Mouse (Mus musculus) forebrain, embryonic 13.5 days (tissue): ENCODE results near the gene 4930572O03Rik. TPM values are rescaled to one million over a fixed set of nuclear protein-coding genes. Genes with fewer than 3 reads are reported as not detected.
"Not testable (repeated sequence)": the region's sequence is repeated elsewhere in the genome, so short reads cannot be mapped to it uniquely, and the experiment has no call there.

Experiments
- ATAC-seq: fragments of 200-750 bp; cut with Nextera tagmentation; 2 replicates; pipeline ENCODE4 v1.8.0; 2017
- H3K27ac ChIP-seq: fragments of 300-500 bp; sonication (generic); 2 replicates; pipeline ENCODE4 v1.5.1; 2015; ENCODE audit warnings: inconsistent platforms, mild to moderate bottlenecking, moderate library complexity
- H3K27me3 ChIP-seq: fragments of 300-500 bp; sonication (generic); 2 replicates; pipeline ENCODE4 v1.6.1; 2015; ENCODE audit warnings: mild to moderate bottlenecking, inconsistent platforms
- H3K36me3 ChIP-seq: fragments of 300-500 bp; sonication (generic); 2 replicates; pipeline ENCODE4 v1.6.1; 2015; ENCODE audit warnings: mild to moderate bottlenecking, inconsistent platforms; ENCODE audit not compliant: poor library complexity, severe bottlenecking
- H3K4me1 ChIP-seq: fragments of 300-500 bp; sonication (generic); 2 replicates; pipeline ENCODE4 v1.6.1; 2015; ENCODE audit warnings: inconsistent platforms
- H3K4me2 ChIP-seq: fragments of 300-500 bp; sonication (generic); 2 replicates; pipeline ENCODE4 v1.6.1; 2015; ENCODE audit warnings: inconsistent platforms, mild to moderate bottlenecking, moderate library complexity
- H3K4me3 ChIP-seq: fragments of 300-500 bp; sonication (generic); 2 replicates; pipeline ENCODE4 v1.5.1; 2015; ENCODE audit warnings: mild to moderate bottlenecking, inconsistent platforms
- H3K9ac ChIP-seq: fragments of 300-500 bp; sonication (generic); 2 replicates; pipeline ENCODE4 v1.6.1; 2015; ENCODE audit warnings: mild to moderate bottlenecking, inconsistent platforms
- H3K9me3 ChIP-seq: fragments of 300-500 bp; sonication (generic); replicated peaks from 2 replicates; pipeline ENCODE4 v1.6.1; 2016; ENCODE audit warnings: inconsistent platforms
- WGBS: fragments of 180-500 bp; shearing (Covaris S2); methylation state at CpG from one replicate; pipeline ENCODE4 v1.1.7; 2015; 5-methylcytosine and 5-hydroxymethylcytosine counted together
- polyA plus RNA-seq: library from polyadenylated mRNA; unstranded; fragments of >200 nt; fragmentation: Nextera tagmentation; extraction: Ambion mirVana; gene quantifications from 2 replicates; pipeline ENCODE4 v1.2.1, GENCODE M21; 2015

Gene 4930572O03Rik
- not detected in 2 replicates for polyA plus RNA-seq

DNA sequence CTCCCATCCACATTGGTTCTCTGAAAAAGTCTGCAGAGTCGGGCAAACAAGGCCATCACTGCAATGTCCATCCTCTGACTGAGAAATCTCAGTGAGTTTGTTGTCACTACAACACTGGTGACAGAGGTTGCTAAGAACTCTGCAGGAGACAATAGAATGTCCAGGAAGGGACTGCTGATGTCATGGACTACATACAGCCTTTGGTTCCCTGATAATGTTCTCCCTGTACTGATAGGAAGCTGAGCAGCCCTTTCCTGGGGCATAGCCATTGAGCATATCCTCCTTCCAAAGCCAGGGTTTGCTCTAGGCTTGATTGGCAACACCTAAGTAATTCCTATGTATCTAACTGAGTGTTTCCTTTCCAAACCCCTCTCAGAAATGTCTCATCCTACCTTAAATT is at the start of gene 4930572O03Rik:
Gene 4930572O03Rik, minus strand, starts transcription at position 101 of the 400 bp plus-strand sequence.
- WGBS = 74% methylated on average over 1 of the region's 1 CpGs
- not testable (repeated sequence) for H3K4me3 ChIP-seq, H3K36me3 ChIP-seq, H3K4me1 ChIP-seq, ATAC-seq, H3K4me2 ChIP-seq, H3K9ac ChIP-seq, H3K27ac ChIP-seq, H3K27me3 ChIP-seq
- peaks cover 11% of the 10 kb centered on the region for H3K9me3 ChIP-seq

DNA sequence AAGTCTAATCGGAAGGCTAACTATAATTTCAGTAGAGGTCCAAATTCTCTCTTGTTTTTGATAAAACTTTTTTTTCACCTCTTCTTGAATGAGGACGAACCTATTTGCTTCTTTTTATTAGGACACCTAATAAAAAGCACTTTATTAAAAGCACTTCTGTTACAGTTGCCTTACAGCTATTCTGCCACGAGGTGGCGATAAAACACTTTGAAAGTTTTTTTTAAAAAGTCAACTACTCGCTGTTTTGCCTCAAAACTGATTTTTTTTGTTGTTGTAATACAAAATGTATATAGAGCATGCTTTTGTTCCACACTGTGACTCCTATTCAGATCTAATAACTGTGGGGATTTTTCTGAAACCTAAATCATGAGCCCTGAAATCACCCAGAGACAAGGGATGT is 46.0 kb upstream of the 4930572O03Rik start:
- not testable (repeated sequence) for H3K9me3 ChIP-seq, H3K27ac ChIP-seq, ATAC-seq, H3K27me3 ChIP-seq, H3K4me3 ChIP-seq, H3K4me1 ChIP-seq, H3K4me2 ChIP-seq, H3K36me3 ChIP-seq, H3K9ac ChIP-seq
- WGBS = 23% methylated on average over 5 of the region's 5 CpGs

GRCm38 (mm10) chr5:15697719-15698118 is 40.9 kb upstream of the 4930572O03Rik start:
- not testable (repeated sequence) for ATAC-seq, H3K27ac ChIP-seq, H3K36me3 ChIP-seq, H3K4me2 ChIP-seq, H3K4me3 ChIP-seq, H3K4me1 ChIP-seq, H3K27me3 ChIP-seq, H3K9ac ChIP-seq, H3K9me3 ChIP-seq
- 39% methylated on average over 2 of the region's 2 CpGs for WGBS

GRCm38 (mm10) chr5:15691849-15692248 is 35.0 kb upstream of the 4930572O03Rik start:
- not testable (repeated sequence) for H3K4me1 ChIP-seq, H3K36me3 ChIP-seq, H3K27me3 ChIP-seq, ATAC-seq, H3K9ac ChIP-seq, H3K4me2 ChIP-seq, H3K4me3 ChIP-seq, H3K27ac ChIP-seq
- 90% methylated on average over 4 of the region's 4 CpGs for WGBS
- peaks cover 21% of the 10 kb centered on the region for H3K9me3 ChIP-seq

DNA sequence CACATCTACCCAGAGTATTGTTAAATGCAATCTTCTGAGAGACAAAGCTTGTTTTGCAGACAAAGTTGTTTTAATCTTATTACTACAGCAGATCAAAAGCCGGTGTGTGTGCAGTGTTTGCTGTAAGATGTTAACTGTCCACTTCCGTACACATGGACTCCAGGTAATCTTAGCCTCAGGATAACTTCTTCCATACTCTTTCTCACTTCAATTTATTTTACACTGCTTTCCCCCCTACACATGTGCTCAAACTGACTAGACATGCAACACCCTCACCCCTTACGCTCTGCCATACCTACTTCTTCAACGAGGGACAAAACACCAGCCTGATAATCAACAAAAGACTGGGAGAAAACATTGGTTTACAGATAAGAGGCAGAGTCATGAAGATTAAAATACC is 34.0 kb upstream of the 4930572O03Rik start:
- H3K9ac ChIP-seq, ATAC-seq, H3K4me1 ChIP-seq, H3K36me3 ChIP-seq, H3K4me2 ChIP-seq, H3K27me3 ChIP-seq, H3K4me3 ChIP-seq, H3K27ac ChIP-seq: not testable (repeated sequence)
- WGBS = 77% methylated on average over 4 of the region's 4 CpGs
- peaks cover 25% of the 10 kb centered on the region for H3K9me3 ChIP-seq

DNA sequence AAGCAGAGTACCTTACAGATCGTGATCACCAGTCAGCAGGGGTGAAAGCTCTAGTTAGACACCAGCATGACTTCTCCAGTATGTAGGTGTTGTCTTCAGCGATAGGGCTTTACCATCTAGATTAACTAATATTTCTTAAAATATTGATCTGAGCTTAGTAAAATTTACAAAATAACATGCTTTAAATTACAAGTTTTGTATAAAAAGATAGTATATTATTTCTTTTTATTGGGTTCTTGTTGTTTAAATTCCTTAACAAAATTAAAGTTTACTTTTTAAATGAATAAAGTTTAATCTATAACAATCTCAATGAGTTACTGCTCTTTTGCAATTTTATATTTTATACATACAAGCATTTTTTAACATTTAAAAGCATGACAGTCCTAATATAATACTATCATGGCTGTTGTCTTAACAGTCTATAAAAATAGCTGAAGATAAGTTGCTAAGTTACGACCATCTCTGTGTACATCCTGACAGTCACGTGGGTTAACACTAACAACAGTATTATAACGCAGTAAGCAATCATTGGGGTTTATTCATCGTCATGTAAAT is 32.9 kb upstream of the 4930572O03Rik start:
- WGBS = 75% methylated on average over 6 of the region's 6 CpGs
- H3K4me1 ChIP-seq, H3K36me3 ChIP-seq, H3K4me2 ChIP-seq, H3K4me3 ChIP-seq, H3K27me3 ChIP-seq, H3K9ac ChIP-seq, H3K27ac ChIP-seq: not testable (repeated sequence)
- peaks cover 25% of the 10 kb centered on the region for H3K9me3 ChIP-seq
- peak; percentile 83 for ATAC-seq

DNA sequence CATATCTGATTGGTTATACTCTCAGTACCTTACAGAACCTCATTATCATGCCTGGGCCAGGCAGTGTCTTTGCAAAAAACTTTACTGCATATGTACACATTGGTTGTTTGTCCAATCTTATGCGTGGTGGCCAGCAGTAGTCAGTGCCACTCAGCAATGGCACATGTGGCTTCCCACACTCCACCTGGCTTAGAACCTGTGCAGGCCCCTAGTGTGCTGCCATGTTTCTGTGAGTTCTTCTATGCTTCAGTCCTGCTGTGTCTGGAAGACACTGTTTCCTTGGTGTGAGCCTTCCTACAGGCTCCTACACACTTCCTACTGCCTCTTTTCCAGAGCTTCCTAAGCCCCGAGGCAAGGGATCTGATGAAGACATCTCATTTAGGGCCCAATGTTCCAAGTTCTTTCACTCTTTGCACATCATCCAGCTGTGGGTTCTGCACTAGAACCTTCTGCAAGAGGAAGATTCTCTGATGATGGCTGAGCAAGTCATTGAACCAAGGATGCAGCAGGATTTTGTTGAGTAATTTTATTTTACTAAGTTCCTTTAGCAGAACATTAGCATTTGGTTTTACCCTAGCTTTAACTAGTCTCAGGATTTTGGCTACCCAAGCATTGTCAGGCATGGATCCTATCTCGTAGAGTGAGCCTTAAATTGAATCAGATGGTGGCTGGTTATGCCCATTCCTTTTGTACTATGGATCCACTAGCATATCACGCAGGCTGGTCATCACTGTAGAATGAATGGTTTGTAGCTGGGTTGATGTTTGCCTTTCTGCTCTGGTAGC is 32.2 kb upstream of the 4930572O03Rik start:
- peak; percentile 75 for ATAC-seq
- not testable (repeated sequence) for H3K27ac ChIP-seq
- 70% methylated on average over 4 of the region's 4 CpGs for WGBS

GRCm38 (mm10) chr5:15681301-15682035 is 24.6 kb upstream of the 4930572O03Rik start:
- H3K27ac ChIP-seq, H3K4me3 ChIP-seq, H3K9ac ChIP-seq, H3K4me2 ChIP-seq, H3K36me3 ChIP-seq, H3K27me3 ChIP-seq, H3K4me1 ChIP-seq: not testable (repeated sequence)
- peaks cover 18% of the 10 kb centered on the region for H3K9me3 ChIP-seq
- ATAC-seq = 0 out of 2 replicates have a peak, but pooled peaks have one; percentile 45
- 78% methylated on average over 8 of the region's 10 CpGs for WGBS

More for the DNA sequence above, 32.2 kb upstream of the 4930572O03Rik start:
- H3K9me3 ChIP-seq = peaks cover 25% of the 10 kb centered on the region
- H3K4me3 ChIP-seq, H3K36me3 ChIP-seq, H3K9ac ChIP-seq, H3K27me3 ChIP-seq, H3K4me1 ChIP-seq, H3K4me2 ChIP-seq: not testable (repeated sequence)

GRCm38 (mm10) chr5:15679980-15680949 is 23.4 kb upstream of the 4930572O03Rik start:
- ATAC-seq = peak; percentile 65; the same call in 1 of the 2 replicates

DNA sequence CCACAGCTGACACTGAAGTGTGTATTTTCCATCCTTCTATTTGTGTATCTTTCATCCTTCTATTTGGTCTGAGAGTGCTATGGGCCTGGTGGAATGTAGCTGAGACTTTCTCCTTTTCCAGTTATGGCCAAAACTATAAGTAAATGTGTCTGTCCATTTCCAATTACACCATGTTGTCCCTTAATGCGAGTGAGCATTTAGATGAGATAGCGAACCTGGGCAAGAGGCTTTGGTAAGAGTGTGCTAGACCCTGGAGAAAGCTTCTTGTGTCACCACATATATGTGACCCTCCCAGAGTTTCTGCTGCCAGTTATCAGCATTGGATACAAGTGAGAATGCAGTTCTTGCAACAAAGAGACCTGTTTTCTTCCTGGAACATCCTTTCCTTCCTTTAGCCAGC is 22.0 kb upstream of the 4930572O03Rik start:
- not testable (repeated sequence) for H3K27me3 ChIP-seq, H3K9ac ChIP-seq, H3K4me2 ChIP-seq, H3K36me3 ChIP-seq, H3K4me3 ChIP-seq, H3K4me1 ChIP-seq, ATAC-seq, H3K27ac ChIP-seq
- 69% methylated on average over 2 of the region's 2 CpGs for WGBS
- peaks cover 26% of the 10 kb centered on the region for H3K9me3 ChIP-seq

More at GRCm38 (mm10) chr5:15679980-15680949, 23.4 kb upstream of the 4930572O03Rik start:
- H3K4me3 ChIP-seq, H3K36me3 ChIP-seq, H3K4me1 ChIP-seq, H3K4me2 ChIP-seq, H3K27me3 ChIP-seq, H3K9ac ChIP-seq, H3K27ac ChIP-seq: not testable (repeated sequence)
- peaks cover 17% of the 10 kb centered on the region for H3K9me3 ChIP-seq
- WGBS = 67% methylated on average over 13 of the region's 13 CpGs

DNA sequence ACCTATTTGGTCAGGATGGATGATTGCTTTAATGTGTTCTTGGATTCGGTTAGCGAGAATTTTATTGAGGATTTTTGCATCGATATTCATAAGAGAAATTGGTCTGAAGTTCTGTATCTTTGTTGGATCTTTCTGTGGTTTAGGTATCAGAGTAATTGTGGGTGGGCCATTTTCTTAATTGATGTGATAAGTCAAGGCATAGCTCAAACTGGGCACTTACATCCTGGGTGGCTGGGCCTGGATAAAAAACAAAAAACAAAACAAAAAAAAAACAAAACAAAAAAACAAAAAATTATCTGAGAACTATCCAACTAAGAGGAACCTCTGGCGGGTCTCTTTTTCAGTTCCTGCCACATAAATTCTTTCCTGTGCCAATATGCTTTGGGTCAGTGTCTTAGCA is 20.9 kb upstream of the 4930572O03Rik start:
- H3K9me3 ChIP-seq = peaks cover 32% of the 10 kb centered on the region
- 92% methylated on average over 4 of the region's 4 CpGs for WGBS
- not testable (repeated sequence) for H3K27ac ChIP-seq, H3K4me2 ChIP-seq, H3K9ac ChIP-seq, H3K27me3 ChIP-seq, H3K4me3 ChIP-seq, H3K36me3 ChIP-seq, H3K4me1 ChIP-seq
- peak; percentile 63; the same call in 1 of the 2 replicates for ATAC-seq
